Mouse (Mus musculus): Measurements from ENCODE around the gene Nim1k.

DNA sequence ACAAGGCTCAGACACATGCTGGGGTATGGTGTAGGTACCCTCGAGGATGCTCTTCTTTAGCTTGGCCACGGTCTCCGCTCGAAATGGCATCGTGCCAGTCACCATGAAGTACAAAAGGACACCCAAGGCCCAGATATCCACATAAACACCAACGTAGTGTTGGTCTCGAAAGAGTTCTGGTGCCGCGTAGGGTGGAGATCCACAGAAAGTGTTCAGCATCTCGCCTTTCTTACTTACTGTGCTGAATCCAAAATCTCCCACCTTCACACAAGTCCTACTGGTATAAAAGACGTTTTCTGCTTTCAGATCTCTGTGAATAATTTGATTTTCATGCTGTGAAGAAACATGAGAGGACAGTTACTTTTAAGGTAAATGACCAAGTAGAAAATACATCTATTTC is 43.2 kb downstream of the Nim1k start:
- no peak for TF ChIP-seq CTCF (IDR thresholded peaks at IDR 0.05; ENCODE audit: borderline replicate concordance, extremely low read depth, insufficient read depth, insufficient read length)
- no peak for TF ChIP-seq POLR2A (IDR thresholded peaks at IDR 0.05; ENCODE audit: borderline replicate concordance, extremely low read depth, insufficient read depth, insufficient read length, poor library complexity, severe bottlenecking)

Measured in brain, embryonic 14.5 days (tissue).